Mouse (Mus musculus) limb, embryonic 10.5 days (tissue): ENCODE results near the gene Srpr. TPM values are rescaled to one million over a fixed set of nuclear protein-coding genes. Genes with fewer than 3 reads are reported as not detected.

ENCODE experiments used
- DNase-seq: peaks from one replicate; pipeline ENCODE4 v3.0.0-alpha.2; 2017; ENCODE audit warnings: low spot score
- H3K27ac ChIP-seq: fragments of 300-500 bp; sonication (generic); 2 replicates; pipeline ENCODE4 v1.5.1; 2016; ENCODE audit warnings: mild to moderate bottlenecking
- H3K27me3 ChIP-seq: fragments of 300-500 bp; sonication (generic); 2 replicates; pipeline ENCODE4 v1.6.1; 2016; ENCODE audit warnings: low read depth, mild to moderate bottlenecking; ENCODE audit not compliant: poor library complexity, severe bottlenecking
- H3K36me3 ChIP-seq: fragments of 300-500 bp; sonication (generic); 2 replicates; pipeline ENCODE4 v1.6.1; 2016; ENCODE audit warnings: mild to moderate bottlenecking, moderate library complexity
- H3K4me1 ChIP-seq: fragments of 300-500 bp; sonication (generic); 2 replicates; pipeline ENCODE4 v1.6.1; 2016
- H3K4me3 ChIP-seq: fragments of 300-500 bp; sonication (generic); 2 replicates; pipeline ENCODE4 v1.5.1; 2016; ENCODE audit warnings: mild to moderate bottlenecking, moderate library complexity
- H3K9me3 ChIP-seq: fragments of 300-500 bp; sonication (generic); replicated peaks from 2 replicates; pipeline ENCODE4 v1.6.1; 2016; ENCODE audit warnings: mild to moderate bottlenecking
- WGBS: fragments of 180-500 bp; shearing (Covaris S2); methylation state at CpG from one replicate; pipeline ENCODE4 v1.1.7; 2016; 5-methylcytosine and 5-hydroxymethylcytosine counted together
- polyA plus RNA-seq: library from polyadenylated mRNA; unstranded; fragments of >200 nt; fragmentation: Nextera tagmentation; extraction: Ambion mirVana; gene quantifications from 2 replicates; pipeline ENCODE4 v1.2.1, GENCODE M21; 2016

Srpr gene
- polyA plus RNA-seq, 1 experiment from 2014 or later: 100 TPM

GRCm38 (mm10) chr9:35282006-35282850 is 82.3 kb downstream of the Srpr start:
- Histone ChIP-seq H3K4me1 (peaks cover 28% of the 10 kb centered on the region), H3K27ac (peak overlapping the region; percentile 77), H3K36me3 (peaks cover 13% of the 10 kb centered on the region), H3K4me3 (no peak overlapping the region), H3K27me3 (peaks cover 23% of the 10 kb centered on the region; the same call in 1 of the 2 replicates), H3K9me3 (no peaks in the 10 kb centered on the region)
- DNase-seq: peak; percentile 68
- 21% methylated on average over 5 of the region's 5 CpGs for WGBS

DNA sequence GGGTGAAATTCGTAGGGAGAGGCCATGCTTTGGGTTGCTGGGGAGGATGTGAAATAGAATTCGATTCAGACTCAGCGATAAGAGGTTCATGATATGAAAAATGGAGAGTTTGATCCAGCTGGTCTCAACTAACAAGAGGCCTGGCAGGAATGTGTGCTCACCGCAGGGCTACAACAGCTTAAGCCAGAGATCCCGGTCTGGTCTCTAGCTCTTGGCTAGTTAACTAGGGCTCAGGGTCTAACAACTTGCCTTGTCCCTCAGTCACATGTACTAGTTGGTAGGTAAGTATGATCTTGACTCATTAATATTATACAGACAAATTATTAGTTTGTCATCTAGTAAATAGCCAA is 82.9 kb downstream of the Srpr start:
- Histone ChIP-seq H3K9me3 (no peaks in the 10 kb centered on the region), H3K4me3 (no peak overlapping the region), H3K4me1 (peaks cover 32% of the 10 kb centered on the region), H3K27ac (peak overlapping the region; percentile 77), H3K36me3 (peaks cover 7% of the 10 kb centered on the region), H3K27me3 (peaks cover 29% of the 10 kb centered on the region)
- 68% methylated on average over 5 of the region's 5 CpGs for WGBS
- peak; percentile 56 for DNase-seq

GRCm38 (mm10) chr9:35283415-35284069 is 83.6 kb downstream of the Srpr start:
- 23% methylated on average over 13 of the region's 13 CpGs for WGBS
- H3K4me3 ChIP-seq: no peak overlapping the region
- H3K4me1 ChIP-seq: peaks cover 39% of the 10 kb centered on the region
- 0 out of 2 replicates have a peak, but pooled peaks cover under 1% of the 10 kb centered on the region for H3K36me3 ChIP-seq
- H3K27ac ChIP-seq: peak overlapping the region; percentile 77
- no peaks in the 10 kb centered on the region for H3K9me3 ChIP-seq
- DNase-seq: peak; percentile 63
- H3K27me3 ChIP-seq: peaks cover 36% of the 10 kb centered on the region

- no peak overlapping the region for H3K4me3 ChIP-seq
- H3K27ac ChIP-seq: peak overlapping the region; percentile 77
- no peaks in the 10 kb centered on the region for H3K9me3 ChIP-seq
- peaks cover 48% of the 10 kb centered on the region for H3K4me1 ChIP-seq
- H3K36me3 ChIP-seq: no peaks in the 10 kb centered on the region
- peaks cover 39% of the 10 kb centered on the region for H3K27me3 ChIP-seq
- DNase-seq: no peak
- WGBS: 76% methylated on average over 4 of the region's 4 CpGs
Measured at GRCm38 (mm10) chr9:35284351-35284750, 84.4 kb downstream of the Srpr start.

- no peaks in the 10 kb centered on the region for H3K36me3 ChIP-seq
- H3K9me3 ChIP-seq: no peaks in the 10 kb centered on the region
- peaks cover 39% of the 10 kb centered on the region for H3K27me3 ChIP-seq
- WGBS: 93% methylated on average over 3 of the region's 3 CpGs
- peak; percentile 23 for DNase-seq
- H3K4me3 ChIP-seq: no peak overlapping the region
- H3K27ac ChIP-seq: no peak overlapping the region
- peaks cover 64% of the 10 kb centered on the region for H3K4me1 ChIP-seq
Measured at GRCm38 (mm10) chr9:35286351-35286750, 86.4 kb downstream of the Srpr start.

DNA sequence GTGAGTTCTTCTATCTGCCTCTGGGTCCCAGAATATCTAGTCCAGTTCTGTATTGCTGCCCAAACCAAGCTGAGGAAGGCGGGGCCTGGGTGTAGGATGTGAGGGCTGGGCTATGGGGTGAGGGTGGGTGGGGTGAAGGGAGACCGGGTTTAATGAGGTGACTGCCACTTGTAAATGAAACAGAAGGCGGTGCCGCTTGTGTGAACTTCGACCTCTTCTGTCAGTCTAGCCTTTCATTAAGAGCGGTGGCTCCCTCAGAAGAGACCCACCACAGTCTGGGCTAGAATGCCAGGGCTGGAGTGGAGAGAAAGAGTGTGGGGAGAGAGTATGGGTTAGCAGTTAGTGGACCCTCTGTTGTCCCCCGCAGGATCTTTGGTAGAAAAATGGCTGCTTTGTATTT is 90.0 kb downstream of the Srpr start:
- H3K27me3 ChIP-seq: peaks cover 38% of the 10 kb centered on the region
- no peak overlapping the region; the same call in 1 of the 2 replicates for H3K4me3 ChIP-seq
- WGBS: 13% methylated on average over 7 of the region's 7 CpGs
- no peaks in the 10 kb centered on the region for H3K9me3 ChIP-seq
- peaks cover 52% of the 10 kb centered on the region for H3K4me1 ChIP-seq
- no peaks in the 10 kb centered on the region for H3K36me3 ChIP-seq
- DNase-seq: peak; percentile 57
- H3K27ac ChIP-seq: peak overlapping the region; percentile 42; the same call in 1 of the 2 replicates

DNA sequence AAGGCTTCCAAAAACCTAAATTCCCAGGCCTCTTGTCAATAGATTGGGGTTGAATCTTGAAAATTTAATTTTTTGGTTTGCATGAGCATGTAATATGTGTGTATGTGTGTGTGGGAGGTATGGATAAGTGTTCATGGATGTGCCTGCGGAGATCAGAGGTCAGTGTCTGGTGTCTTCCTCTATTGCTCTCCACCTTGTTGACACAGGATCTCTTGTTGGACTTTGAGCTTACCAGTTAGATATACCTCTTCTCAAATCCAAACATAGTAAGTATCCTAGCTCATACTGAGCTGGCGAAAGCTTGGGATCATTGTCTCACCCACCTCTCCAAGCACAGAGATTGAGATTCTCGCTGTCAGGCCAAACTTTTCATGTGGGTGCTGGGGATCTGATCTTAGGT is 90.4 kb downstream of the Srpr start:
- Histone ChIP-seq H3K4me1 (peaks cover 52% of the 10 kb centered on the region), H3K27me3 (peaks cover 34% of the 10 kb centered on the region), H3K9me3 (no peaks in the 10 kb centered on the region), H3K27ac (peak overlapping the region; percentile 42; the same call in 1 of the 2 replicates), H3K36me3 (no peaks in the 10 kb centered on the region), H3K4me3 (no peak overlapping the region)
- 95% methylated on average over 3 of the region's 3 CpGs for WGBS
- DNase-seq: no peak

GRCm38 (mm10) chr9:35290916-35291315 is 90.9 kb downstream of the Srpr start:
- Histone ChIP-seq H3K36me3 (no peaks in the 10 kb centered on the region), H3K9me3 (no peaks in the 10 kb centered on the region), H3K4me1 (peaks cover 52% of the 10 kb centered on the region), H3K27me3 (peaks cover 29% of the 10 kb centered on the region), H3K4me3 (no peak overlapping the region), H3K27ac (no peak overlapping the region)
- 75% methylated on average over 4 of the region's 4 CpGs for WGBS
- DNase-seq: no peak

- no peaks in the 10 kb centered on the region for H3K9me3 ChIP-seq
- WGBS: 89% methylated on average over 5 of the region's 5 CpGs
- no peak overlapping the region for H3K4me3 ChIP-seq
- H3K36me3 ChIP-seq: no peaks in the 10 kb centered on the region
- H3K27me3 ChIP-seq: peaks cover 4% of the 10 kb centered on the region; the same call in 1 of the 2 replicates
- no peak overlapping the region for H3K27ac ChIP-seq
- H3K4me1 ChIP-seq: peaks cover 36% of the 10 kb centered on the region
- DNase-seq: no peak
Measured at GRCm38 (mm10) chr9:35293465-35293864, 93.5 kb downstream of the Srpr start.

Other genes starting within 250 kb of the Srpr start
- gene St3gal4, start 80.9 kb upstream of the Srpr start, polyA plus RNA-seq: 19.0 and 21.3 TPM in 2 replicates
- gene Dcps, start 24.1 kb upstream of the Srpr start, polyA plus RNA-seq: 86.0 and 92.3 TPM in 2 replicates
- 20.0 and 22.1 TPM in 2 replicates for gene Tirap, start 116 bp downstream of the Srpr start, polyA plus RNA-seq
- gene Foxred1, start 10.9 kb downstream of the Srpr start, polyA plus RNA-seq: 56.7 and 57.1 TPM in 2 replicates
- 62.6 and 66.7 TPM in 2 replicates for gene Fam118b, start 67.6 kb downstream of the Srpr start, polyA plus RNA-seq
- gene Rpusd4, start 67.7 kb downstream of the Srpr start, polyA plus RNA-seq: 35.6 and 36.8 TPM in 2 replicates
- gene Cdon, start 221.0 kb downstream of the Srpr start, polyA plus RNA-seq: 10.5 and 16.1 TPM in 2 replicates